Mouse (Mus musculus) E14TG2a.4 (cell line): Measurements from ENCODE around the gene Hcst.
A peak's percentile ranks its signal among the peaks of the same experiment; 100 is the strongest.

ENCODE experiments used
- H3K27me3 ChIP-seq: 2 replicates; pipeline ENCODE4 v1.6.1; 2014; ENCODE audit warnings: low read length, control low read depth; ENCODE audit not compliant: insufficient read depth
- H3K36me3 ChIP-seq: 2 replicates; pipeline ENCODE4 v1.6.1; 2014; ENCODE audit warnings: low read length, control low read depth; ENCODE audit not compliant: insufficient read depth
- H3K4me1 ChIP-seq: replicated peaks from 2 replicates; pipeline ENCODE4 v1.6.1; 2014; ENCODE audit warnings: low read depth, low read length, control low read depth
- H3K4me3 ChIP-seq: replicated peaks from 2 replicates; pipeline ENCODE4 v1.5.1; 2014; ENCODE audit warnings: mild to moderate bottlenecking, low read length
- H3K9me3 ChIP-seq: 2 replicates; pipeline ENCODE4 v1.6.1; 2014; ENCODE audit warnings: low read length, control low read depth
- CTCF ChIP-seq: conservative IDR thresholded peaks from 2 replicates; pipeline ENCODE4 v1.5.1; 2014; ENCODE audit warnings: low read length
- NANOG ChIP-seq: IDR thresholded peaks from 2 replicates; pipeline ENCODE4 v1.6.1; 2014; ENCODE audit warnings: borderline replicate concordance, low read length, mixed read lengths
- POU5F1 ChIP-seq: IDR thresholded peaks from 2 replicates; pipeline ENCODE4 v1.6.1; 2014; ENCODE audit warnings: low read length, borderline replicate concordance

Hcst gene

GRCm38 (mm10) chr7:30408639-30409038 lies 11.0 kb downstream of the Hcst start:
- H3K4me1 ChIP-seq, result peaks cover 24% of the 10 kb centered on the region
- peaks cover 1% of the 10 kb centered on the region; the same call in 1 of the 2 replicates for H3K27me3 ChIP-seq
- H3K36me3 ChIP-seq, result no peaks in the 10 kb centered on the region
- no peak overlapping the region for H3K4me3 ChIP-seq
- no peak for TF ChIP-seq NANOG
- TF ChIP-seq CTCF, result no peak
- TF ChIP-seq POU5F1, result no peak
- peaks cover 5% of the 10 kb centered on the region for H3K9me3 ChIP-seq

GRCm38 (mm10) chr7:30402343-30402742 lies 17.3 kb downstream of the Hcst start:
- Histone ChIP-seq H3K36me3 (no peaks in the 10 kb centered on the region), H3K4me1 (peaks cover 4% of the 10 kb centered on the region; the same call in 1 of the 2 replicates), H3K9me3 (no peaks in the 10 kb centered on the region), H3K4me3 (no peak overlapping the region), H3K27me3 (no peaks in the 10 kb centered on the region)
- TF ChIP-seq CTCF (no peak), NANOG (no peak)

DNA sequence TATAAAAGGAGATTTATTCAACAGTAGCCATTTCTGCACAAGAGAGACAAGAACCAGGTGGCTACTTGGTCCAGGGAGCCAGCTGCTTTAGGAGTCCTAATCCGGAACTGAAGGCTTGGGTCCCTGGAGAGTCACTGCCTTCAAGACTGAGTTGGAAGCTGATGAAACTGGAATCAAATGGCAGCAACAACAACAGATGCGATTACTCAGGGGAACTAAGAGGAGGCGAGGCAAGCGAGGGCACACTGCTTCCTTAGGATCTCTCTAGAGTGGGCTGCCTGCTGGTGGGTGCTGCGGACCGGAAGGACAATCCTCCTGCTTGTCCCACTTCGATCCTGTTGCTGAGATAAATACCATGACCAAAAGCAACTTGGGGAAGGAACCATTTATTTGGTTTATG lies 20.0 kb downstream of the Hcst start:
- 0 out of 2 replicates have a peak, but pooled peaks cover 7% of the 10 kb centered on the region for H3K4me1 ChIP-seq
- H3K9me3 ChIP-seq, result no peaks in the 10 kb centered on the region
- no peaks in the 10 kb centered on the region for H3K27me3 ChIP-seq
- TF ChIP-seq CTCF (no peak), NANOG (no peak), POU5F1 (no peak)
- no peaks in the 10 kb centered on the region for H3K36me3 ChIP-seq
- no peak overlapping the region for H3K4me3 ChIP-seq

- Histone ChIP-seq H3K27me3 (peaks cover 8% of the 10 kb centered on the region), H3K36me3 (no peaks in the 10 kb centered on the region), H3K4me3 (no peak overlapping the region), H3K9me3 (no peaks in the 10 kb centered on the region), H3K4me1 (0 out of 2 replicates have a peak, but pooled peaks cover 6% of the 10 kb centered on the region)
- TF ChIP-seq POU5F1, result no peak
- TF ChIP-seq NANOG, result no peak
- TF ChIP-seq CTCF, result peak; percentile 68
Observed at GRCm38 (mm10) chr7:30394871-30395270, 24.8 kb downstream of the Hcst start.

- H3K27me3 ChIP-seq, result peaks cover 8% of the 10 kb centered on the region
- TF ChIP-seq POU5F1, result no peak
- no peak for TF ChIP-seq CTCF
- TF ChIP-seq NANOG, result no peak
- no peaks in the 10 kb centered on the region for H3K9me3 ChIP-seq
- no peaks in the 10 kb centered on the region for H3K36me3 ChIP-seq
- no peak overlapping the region for H3K4me3 ChIP-seq
- H3K4me1 ChIP-seq, result 0 out of 2 replicates have a peak, but pooled peaks cover 6% of the 10 kb centered on the region
Observed at GRCm38 (mm10) chr7:30394379-30394778, 25.3 kb downstream of the Hcst start.

GRCm38 (mm10) chr7:30393631-30394030 lies 26.0 kb downstream of the Hcst start:
- H3K4me1 ChIP-seq, result 0 out of 2 replicates have a peak, but pooled peaks cover 6% of the 10 kb centered on the region
- no peak overlapping the region for H3K4me3 ChIP-seq
- no peaks in the 10 kb centered on the region for H3K9me3 ChIP-seq
- no peaks in the 10 kb centered on the region for H3K36me3 ChIP-seq
- H3K27me3 ChIP-seq, result peaks cover 8% of the 10 kb centered on the region
- TF ChIP-seq POU5F1 (no peak), NANOG (no peak), CTCF (no peak)

DNA sequence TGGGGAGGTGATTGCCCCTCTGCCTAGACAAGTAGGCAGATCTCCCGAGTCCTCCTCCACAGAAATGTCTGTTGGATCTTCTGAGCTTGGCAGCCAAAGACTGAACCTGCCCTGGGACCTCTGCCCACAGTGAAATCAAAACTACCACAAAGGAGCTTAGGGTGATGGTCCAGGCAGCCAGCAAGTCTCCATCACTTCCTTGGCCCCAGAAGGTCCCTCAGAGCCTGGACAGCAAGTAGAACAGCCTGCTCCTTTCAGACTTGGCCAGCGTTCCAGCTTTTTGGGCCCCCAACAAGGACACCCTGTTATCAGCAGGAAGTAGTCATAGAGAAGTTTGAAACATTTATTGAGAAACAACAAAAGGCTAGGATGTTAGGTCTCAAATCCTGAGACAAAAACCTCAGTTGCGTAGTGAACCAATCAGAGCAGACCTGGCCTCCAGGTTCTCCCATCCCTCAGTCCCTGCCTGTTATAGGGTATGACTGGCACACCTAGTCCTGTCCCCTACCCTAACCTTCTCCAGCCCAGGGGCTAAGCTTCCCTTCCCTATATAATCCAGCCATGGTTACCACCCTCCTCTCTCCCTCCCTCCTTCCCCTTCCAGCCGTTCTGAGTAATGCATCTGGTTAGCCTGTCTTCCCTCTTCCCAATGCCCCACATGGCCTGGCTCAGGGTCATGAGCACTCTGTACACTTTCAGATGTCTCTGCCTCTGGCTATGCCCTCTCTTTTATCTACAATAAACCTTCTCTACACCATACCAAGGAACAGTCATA lies 26.7 kb downstream of the Hcst start:
- Histone ChIP-seq H3K4me3 (no peak overlapping the region), H3K27me3 (peaks cover 8% of the 10 kb centered on the region), H3K36me3 (no peaks in the 10 kb centered on the region), H3K4me1 (0 out of 2 replicates have a peak, but pooled peaks cover 6% of the 10 kb centered on the region), H3K9me3 (no peaks in the 10 kb centered on the region)
- TF ChIP-seq CTCF, result no peak
- no peak for TF ChIP-seq POU5F1
- TF ChIP-seq NANOG, result no peak

DNA sequence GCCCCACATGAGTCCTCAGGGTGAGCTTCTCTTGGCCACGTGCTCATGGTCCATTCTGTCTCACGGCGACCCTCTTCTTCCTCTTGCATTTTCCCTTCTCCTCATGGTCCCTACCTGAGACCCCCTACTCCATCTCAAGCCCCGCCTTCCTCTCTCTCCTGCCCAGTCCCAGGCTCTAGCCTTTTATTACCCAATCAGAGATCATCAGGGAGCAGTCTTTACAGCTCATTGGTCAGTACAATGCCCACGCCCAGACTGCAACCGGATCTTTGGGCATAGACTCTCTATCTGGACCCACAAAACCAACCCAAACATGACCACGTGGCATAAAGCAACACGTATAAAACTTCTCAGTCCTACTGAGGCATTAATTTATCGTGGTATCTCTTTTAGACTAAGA lies 35.5 kb downstream of the Hcst start:
- Histone ChIP-seq H3K36me3 (no peaks in the 10 kb centered on the region), H3K9me3 (no peaks in the 10 kb centered on the region), H3K27me3 (peaks cover 5% of the 10 kb centered on the region; the same call in 1 of the 2 replicates), H3K4me1 (0 out of 2 replicates have a peak, but pooled peaks cover 5% of the 10 kb centered on the region), H3K4me3 (no peak overlapping the region)
- TF ChIP-seq CTCF, result no peak
- TF ChIP-seq POU5F1, result no peak

DNA sequence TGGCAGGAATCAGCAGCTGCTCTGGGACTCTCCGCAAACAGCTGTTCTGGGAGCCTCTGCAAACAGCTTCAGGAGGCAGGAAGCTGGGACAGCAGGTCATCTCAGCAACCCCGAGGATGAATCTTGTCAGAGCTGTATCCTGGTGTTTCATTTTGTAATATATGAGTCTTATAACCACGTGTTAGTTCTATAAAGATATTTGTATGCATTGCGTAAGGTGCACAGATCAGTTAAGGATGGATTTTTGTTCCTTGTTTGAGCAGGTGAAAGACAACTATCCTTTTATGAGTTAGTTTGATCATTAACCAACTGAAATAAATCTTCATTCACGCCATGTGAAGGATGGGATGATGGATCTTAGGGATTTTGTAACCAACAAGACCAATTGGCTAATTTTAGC lies 39.6 kb downstream of the Hcst start:
- H3K9me3 ChIP-seq, result no peaks in the 10 kb centered on the region
- no peaks in the 10 kb centered on the region for H3K36me3 ChIP-seq
- H3K4me1 ChIP-seq, result peaks cover 20% of the 10 kb centered on the region
- no peak overlapping the region for H3K4me3 ChIP-seq
- H3K27me3 ChIP-seq, result peaks cover 11% of the 10 kb centered on the region
- TF ChIP-seq NANOG, result no peak
